Mouse (Mus musculus) retina, adult 2 months (tissue): ENCODE measurements around the gene Dnal1.

ENCODE experiments used
- DNase-seq: peaks from one replicate; pipeline ENCODE4 v3.0.0-alpha.2; 2012; ENCODE audit warnings: low read depth, low spot score

Dnal1 gene

GRCm38 (mm10) chr12:84161616-84162433 is 47.7 kb downstream of the Dnal1 start:
- DNase-seq, result no peak

- DNase-seq, result no peak
These were observed 49.0 kb downstream of the Dnal1 start for GRCm38 (mm10) chr12:84163133-84163532.

- DNase-seq, result no peak
These were observed 49.5 kb downstream of the Dnal1 start for GRCm38 (mm10) chr12:84163586-84164110.

- DNase-seq, result no peak
These were observed 51.6 kb downstream of the Dnal1 start for GRCm38 (mm10) chr12:84165631-84166373.

DNA sequence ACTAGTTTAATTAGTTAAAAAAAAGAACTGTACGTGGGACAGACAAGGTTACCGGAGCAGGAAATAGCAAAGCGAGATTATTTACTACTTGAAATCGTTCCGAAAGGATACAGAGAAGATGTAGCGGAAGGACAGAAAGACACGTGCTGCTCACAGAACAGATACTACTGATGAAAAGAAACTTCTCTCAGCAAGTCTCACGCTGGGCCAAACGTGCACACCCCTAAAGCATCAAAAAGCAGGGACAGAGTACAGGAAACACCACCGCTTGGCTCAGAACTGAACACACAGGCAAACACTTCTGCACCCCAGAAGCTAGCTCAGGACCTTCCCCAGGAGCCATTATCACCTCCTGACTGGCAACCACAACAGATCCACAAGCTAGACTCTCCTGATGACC is 56.4 kb downstream of the Dnal1 start:
- no peak for DNase-seq

DNA sequence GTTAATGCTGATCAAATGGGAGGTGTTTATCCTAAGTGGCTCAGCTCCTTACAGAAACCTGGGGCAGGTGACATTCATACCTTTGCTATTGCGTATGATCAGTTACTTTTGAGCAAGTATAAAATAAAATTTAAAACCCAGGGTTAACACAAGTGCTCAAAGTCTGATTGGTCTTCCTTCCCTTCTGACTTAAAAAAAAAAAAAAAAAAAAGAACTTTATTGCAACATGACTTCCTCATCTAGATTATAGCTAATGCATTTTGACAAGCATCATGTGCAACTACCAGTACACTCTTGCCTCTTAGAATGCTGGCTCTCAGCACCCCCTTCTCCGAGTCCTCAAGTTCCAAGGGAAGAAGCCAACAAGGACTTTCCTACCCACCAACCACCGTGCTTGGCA is 58.0 kb downstream of the Dnal1 start:
- DNase-seq, result no peak

DNA sequence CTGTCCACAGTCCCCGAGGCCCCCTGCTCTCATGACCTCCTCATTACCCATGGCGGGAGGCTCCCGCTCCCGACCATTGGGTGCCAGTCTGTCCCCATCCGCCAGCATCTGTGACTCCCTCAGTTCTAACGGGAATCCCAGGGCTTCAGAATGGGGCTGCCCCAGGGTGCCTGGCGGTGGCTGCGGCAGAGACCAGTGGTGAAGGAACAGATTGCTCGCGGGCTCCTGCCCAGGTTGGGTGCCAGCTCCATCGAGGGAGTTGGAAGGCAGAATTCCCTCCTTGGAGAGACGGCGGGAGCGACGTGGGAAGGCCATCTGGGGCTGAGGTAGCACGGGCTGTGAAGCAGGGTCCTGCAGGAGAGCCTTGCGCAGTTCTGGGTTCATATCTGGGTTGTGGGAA is 58.7 kb downstream of the Dnal1 start:
- no peak for DNase-seq

GRCm38 (mm10) chr12:84173309-84173915 is 59.2 kb downstream of the Dnal1 start:
- no peak for DNase-seq

- no peak for DNase-seq
These were observed 60.1 kb downstream of the Dnal1 start for GRCm38 (mm10) chr12:84174190-84174811.

DNA sequence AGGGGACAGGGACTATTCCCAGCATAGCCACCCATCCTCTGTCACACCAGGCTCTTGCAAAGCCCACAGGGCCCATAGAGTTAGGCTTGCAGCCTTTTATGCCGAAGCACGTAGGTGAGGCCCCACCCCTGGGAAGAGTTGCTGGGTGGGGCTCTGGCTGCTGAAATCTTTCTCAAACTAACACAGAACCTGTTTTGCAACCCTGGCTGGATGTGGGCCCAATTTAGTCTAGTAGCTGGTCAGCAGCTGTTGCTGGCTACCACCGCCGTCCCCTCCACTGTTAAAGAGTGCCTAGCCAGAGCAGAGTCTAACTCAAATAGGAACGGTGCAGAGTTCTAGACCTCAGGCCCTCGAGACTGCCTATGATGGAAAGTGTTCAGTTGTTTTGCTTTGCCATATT is 60.7 kb downstream of the Dnal1 start:
- DNase-seq, result no peak

- no peak for DNase-seq
These were observed 61.5 kb downstream of the Dnal1 start for GRCm38 (mm10) chr12:84175659-84176061.

DNA sequence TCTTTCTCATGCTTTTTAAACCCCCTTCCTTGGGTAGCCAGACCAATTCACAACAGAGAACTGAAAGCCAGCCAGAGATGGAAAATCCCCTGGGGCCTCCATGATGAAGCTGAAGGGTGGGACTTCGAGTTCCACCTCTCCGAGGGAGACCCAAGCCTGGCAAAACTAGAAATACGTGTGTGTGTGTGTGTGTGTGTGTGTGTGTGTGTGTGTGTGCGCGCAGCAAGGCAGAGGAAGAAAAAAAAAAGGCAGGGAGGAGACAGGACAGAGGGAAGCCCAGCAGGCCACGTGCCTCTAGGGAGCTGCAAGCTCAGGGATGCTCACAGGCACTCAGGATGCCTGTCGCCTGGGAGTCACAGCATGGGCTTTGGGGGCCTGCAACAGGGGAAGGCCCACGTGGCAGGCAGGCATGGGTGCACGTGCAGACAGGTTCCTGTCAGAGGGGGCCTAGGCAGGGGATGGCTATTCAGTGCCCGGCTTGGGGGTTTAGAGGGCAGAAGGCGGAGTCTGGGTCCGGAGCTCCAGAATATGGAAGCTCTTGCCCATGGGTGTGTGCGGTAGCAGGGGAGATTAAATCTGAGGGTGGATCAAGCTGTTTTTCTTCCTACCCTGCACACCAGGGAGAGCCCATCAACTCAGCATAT is 62.1 kb downstream of the Dnal1 start:
- DNase-seq, result no peak

DNA sequence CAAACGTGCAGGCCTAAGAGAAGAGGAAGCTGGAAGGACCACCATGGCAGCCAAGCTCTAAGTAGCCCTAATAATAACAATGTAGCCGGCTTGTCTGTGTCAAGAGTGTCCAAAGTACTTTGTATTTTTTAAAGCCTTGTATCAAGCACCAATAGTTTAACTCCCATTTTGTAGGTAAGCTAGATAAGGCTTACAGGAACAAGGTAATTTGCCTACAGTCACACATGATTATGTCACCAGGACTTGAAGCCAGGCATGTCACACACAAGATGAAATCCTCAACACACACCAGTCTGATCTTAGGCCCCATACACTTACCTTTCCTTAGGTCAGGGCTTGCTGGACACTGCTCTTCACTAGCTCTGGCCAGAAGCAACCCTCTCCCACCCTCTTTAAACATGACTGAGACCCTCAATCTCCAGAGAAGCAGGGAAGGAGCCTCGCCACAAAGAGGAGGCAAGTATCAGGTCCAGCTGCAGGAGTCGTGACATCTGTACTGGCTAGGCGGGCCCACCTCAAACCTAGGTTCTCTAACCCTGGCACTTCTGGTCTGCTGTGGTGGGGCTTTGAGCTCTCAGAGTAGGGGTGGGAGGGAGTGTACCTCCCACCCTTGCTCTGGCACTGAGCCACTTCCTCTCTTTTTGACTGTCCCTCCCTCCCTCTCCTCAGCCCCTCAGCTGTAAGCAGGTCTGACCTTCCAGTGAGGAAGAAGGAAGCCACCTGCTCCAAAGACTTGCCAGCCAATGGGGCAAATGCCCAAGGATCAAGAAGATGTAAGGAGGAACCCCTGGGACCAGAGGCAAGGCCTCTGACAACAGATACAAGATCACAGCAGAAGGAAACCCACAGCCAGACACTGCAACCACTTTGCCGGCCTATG is 63.0 kb downstream of the Dnal1 start:
- no peak for DNase-seq

GRCm38 (mm10) chr12:84178052-84178451 is 63.9 kb downstream of the Dnal1 start:
- DNase-seq, result no peak

- no peak for DNase-seq
These were observed 64.7 kb downstream of the Dnal1 start for GRCm38 (mm10) chr12:84178652-84179445.

DNA sequence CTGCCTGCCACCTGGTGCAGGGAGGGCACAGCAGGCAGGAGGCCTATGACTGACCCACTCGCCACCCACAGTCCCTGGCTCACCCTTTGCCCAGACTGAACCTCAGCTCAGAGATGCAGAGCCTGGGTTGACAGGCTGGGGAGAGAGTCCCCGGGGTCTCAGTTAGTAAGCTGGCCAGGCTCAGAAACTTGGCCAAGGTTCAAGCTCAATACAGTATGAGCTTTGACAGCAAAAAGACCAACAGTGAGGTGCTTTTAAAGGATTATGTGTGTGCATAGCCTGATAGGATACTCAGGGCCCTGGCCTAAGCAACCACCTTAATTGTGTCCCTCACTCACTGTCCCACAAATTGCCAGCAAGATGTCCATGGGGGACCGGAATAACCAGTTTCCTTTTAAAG is 65.9 kb downstream of the Dnal1 start:
- DNase-seq, result no peak

GRCm38 (mm10) chr12:84180701-84181435 is 66.7 kb downstream of the Dnal1 start:
- DNase-seq, result no peak

- DNase-seq, result no peak
These were observed 67.8 kb downstream of the Dnal1 start for GRCm38 (mm10) chr12:84181999-84182398.

DNA sequence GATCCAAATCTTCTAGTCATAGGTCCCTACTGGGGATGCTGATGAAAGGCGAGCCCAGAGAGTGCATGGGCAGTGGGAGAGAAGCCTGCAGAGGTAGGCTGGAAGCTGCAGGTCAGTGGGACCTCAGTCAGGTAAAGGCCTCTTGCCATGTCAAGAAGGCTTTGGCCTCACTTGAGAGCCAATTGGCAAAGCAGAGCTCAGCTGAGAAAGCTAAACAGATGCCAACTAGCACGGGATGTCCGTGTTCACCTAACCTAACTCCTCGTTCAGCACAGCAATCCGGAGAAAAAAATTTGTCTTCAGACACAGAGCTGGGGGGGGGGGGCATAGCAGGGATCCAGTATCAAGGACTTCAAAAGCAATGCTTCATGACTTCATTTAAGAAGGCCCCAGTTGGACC is 70.8 kb downstream of the Dnal1 start:
- no peak for DNase-seq
